Mouse (Mus musculus): ENCODE measurements around the gene Dnase2b.

DNA sequence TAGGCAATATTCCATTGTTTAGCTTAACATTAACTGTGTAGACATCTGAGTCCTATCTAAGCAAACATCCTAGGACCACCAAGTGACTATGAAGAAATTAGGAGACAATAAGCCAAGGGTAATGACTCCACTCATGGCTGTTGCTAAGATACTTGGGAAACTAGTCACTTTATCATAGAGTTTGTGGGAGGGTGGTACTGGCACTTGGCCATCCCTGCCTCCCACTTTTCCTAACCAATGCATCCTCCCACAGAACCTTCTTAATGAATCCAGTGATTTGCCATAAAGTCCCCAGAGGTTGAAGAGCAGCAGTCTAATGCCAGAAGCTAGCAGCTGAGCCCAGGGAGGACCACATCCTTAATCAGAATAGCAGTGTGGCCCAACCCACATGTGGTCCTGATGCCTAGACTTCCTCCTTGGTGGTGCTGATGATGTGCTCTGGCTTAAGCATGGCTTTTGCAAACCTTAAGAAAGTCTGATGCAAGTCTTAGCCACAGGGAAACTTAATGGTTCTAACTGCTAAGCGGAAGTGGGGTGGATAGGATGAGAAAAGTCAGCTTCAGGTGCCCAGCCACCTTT is 42.8 kb upstream of the Dnase2b start:
- TF ChIP-seq EP300 (IDR thresholded peaks at IDR 0.05; ENCODE audit: low read depth) (no peak), CTCF (IDR thresholded peaks at IDR 0.05; ENCODE audit: low read depth) (no peak)

Data from heart, postnatal 0 days (tissue).